Mouse (Mus musculus) megakaryocyte-erythroid progenitor cell, adult 5-6 weeks (primary cell): ENCODE results near the gene Ehd2. TPM values are rescaled to one million over a fixed set of nuclear protein-coding genes. Genes with fewer than 3 reads are reported as not detected.

ENCODE experiments used
- ATAC-seq: replicated peaks from 2 replicates; pipeline ENCODE4 v1.8.0; 2016; ENCODE audit warnings: mild to moderate bottlenecking, inconsistent platforms; ENCODE audit not compliant: severe bottlenecking, poor library complexity, low FRiP score, low TSS enrichment
- total RNA-seq, 2 experiments: library from RNA; stranded (forward) in 1 of 2; stranded (reverse) in 1 of 2; fragments of 200-1000, 215-1000 nt in 1 of 2; fragments of >200 nt in 1 of 2; fragmentation: Nextera tagmentation in 1 of 2; gene quantifications; 2 replicates each; pipeline ENCODE4 v1.2.3; 2014 to 2017

Ehd2 gene
- total RNA-seq, 2 experiments from 2014 or later, result 1.4 to 2.7 TPM

- no peak for ATAC-seq
Measured at GRCm38 (mm10) chr7:15950008-15950407, 17.4 kb downstream of the Ehd2 start.

- ATAC-seq, result no peak
Measured at GRCm38 (mm10) chr7:15949216-15949790, 18.1 kb downstream of the Ehd2 start.

GRCm38 (mm10) chr7:15948381-15948941 lies 18.9 kb downstream of the Ehd2 start:
- peak; percentile 53 for ATAC-seq

DNA sequence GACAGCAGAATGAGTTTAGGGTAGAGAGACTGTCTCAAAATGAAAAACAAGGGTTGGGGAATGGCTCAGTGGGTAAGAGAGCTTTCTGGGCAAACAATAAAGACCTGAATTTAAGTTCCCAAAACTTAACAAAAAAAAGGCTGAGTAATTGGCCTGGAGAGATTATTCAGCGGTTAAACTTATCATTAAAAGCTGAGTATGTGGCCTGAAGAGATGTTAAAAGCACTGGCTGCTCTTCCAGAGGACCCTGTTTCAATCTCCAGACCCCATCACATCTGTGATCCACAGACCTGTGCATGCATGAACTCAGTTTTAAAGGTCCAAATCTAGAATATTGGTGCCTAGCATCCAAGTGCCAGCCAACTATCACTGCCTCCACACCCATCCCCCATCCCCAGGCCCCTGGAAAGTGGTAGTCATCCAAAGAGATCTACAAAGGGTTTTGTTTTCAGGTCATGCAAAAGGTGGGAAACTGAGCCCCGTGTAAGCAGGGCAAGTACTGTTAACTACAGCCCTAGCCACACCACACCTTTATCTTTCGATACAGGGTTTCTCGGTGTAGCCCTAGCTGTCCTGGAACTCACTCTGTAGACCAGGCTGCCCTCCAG lies 19.6 kb downstream of the Ehd2 start:
- ATAC-seq, result no peak

- peak; percentile 78 for ATAC-seq
Measured at GRCm38 (mm10) chr7:15945721-15946536, 21.4 kb downstream of the Ehd2 start, which contains the start of gene Nop53. Gene Nop53, minus strand, starts transcription at chr7:15946074.

- no peak for ATAC-seq
Measured at GRCm38 (mm10) chr7:15945211-15945610, 22.2 kb downstream of the Ehd2 start.

DNA sequence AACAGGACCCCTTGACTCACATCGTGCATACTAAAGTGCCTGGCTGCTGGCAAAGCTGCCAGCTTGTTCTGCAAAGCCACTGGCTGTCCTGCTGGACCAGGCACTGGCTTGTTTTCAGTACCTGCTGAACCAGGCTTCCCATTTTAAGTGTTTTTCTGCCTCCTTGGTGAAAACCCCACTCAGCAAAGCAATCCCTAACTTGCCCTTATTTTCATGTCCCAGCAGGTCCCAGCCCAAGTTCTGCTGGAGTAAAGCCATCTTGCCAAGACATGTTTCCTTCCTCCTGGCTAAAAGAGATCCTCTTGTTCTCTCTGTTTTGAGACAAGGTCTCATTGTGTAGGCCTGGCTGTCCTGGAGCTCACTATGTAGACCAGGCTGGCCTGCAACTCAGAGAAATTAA lies 23.1 kb downstream of the Ehd2 start:
- no peak for ATAC-seq

DNA sequence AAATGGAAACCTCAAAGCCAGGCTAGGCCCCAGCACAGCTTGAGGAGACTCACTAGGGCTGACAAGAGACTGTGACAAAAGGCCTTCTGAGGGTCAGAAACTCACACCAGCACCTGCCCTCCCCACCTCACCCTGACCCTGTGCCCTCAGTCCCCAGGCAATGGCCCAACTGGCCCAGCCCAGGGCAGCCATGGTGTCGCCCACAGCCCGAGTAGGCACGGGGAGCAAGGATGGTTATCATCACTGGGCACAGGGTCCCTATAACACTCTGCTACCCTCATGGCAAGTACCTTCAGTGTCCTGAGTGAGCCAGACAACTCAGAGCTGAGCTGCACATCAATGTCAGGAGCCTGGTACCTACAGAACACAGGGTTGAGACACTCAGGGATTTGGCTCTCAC lies 28.7 kb downstream of the Ehd2 start:
- ATAC-seq, result no peak

DNA sequence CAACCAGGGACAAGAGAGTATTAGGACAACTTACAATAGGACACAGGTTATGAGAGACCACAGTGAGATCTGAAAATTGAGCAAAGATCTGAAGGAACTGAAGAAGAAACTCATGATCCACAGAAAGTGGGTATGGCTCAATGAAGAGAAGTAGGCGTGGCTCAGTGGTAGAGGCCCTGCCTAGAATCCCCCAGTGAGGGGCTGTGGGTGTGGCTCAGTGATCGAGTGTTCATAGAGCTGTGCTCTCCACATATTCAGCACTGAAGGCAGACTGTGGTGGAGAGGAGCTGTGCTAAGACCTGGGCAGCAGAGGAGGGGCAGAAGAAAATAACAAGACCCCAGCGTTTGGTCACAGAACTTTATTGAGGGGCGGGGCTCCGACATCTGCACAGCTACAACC lies 29.9 kb downstream of the Ehd2 start:
- no peak for ATAC-seq

GRCm38 (mm10) chr7:15933437-15934359 lies 33.7 kb downstream of the Ehd2 start:
- no peak for ATAC-seq

DNA sequence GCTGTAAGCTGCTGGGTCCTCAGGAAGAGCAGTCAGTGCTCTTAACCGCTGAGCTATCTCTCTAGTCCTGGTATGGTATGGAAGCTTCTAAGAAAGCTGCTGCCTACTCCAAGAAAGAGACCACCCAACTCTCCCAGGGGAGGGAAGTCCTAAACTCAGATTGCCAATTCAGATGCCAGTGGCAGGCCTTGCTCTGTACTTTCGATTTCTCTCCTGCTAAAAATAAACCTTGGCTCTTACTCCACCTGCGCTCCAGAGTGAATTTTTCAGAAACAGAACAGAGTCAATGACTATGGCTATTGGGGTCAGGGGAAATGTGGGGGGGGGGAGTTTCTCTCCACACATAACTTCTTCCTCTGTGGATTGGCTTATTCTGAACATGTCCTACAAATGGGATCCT lies 35.7 kb downstream of the Ehd2 start:
- ATAC-seq, result no peak

DNA sequence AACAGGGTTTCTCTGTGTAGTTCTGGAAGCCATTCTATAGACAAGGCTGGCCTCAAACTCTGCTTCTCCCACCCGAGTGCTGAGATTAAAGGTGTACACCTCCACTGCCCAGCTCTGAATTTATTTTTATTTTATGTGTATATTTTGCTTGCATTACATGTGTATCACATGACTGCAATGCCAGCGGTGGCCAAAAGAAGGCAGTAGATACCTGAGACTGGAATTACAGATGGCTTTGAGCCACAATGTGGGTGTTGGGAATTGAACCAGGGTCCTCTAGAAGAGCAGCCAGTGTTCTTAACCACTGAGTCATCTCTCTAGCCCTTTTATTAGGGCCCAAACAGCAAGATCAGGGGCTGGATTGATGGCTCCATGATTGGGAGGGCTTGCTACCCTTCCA lies 36.8 kb downstream of the Ehd2 start:
- ATAC-seq, result no peak

DNA sequence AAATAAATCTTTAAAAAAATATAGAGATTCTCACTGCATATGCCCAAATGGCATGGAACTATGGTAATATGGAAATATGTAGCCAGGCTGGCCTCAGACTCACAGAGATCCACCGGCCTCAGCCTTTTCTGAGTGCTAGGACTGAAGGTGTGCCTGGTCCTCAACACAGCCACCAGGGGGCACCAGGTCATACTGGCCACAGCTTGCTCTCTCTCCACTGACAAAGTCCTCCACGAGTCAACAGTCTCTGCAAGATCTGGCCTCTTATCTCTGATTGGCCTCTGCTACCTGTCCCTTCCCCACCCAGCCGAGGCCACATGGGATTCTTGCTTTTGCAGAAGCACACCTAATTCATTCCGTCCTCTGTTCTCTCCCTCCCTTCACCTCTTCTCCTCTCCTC lies 37.5 kb downstream of the Ehd2 start:
- ATAC-seq, result peak; percentile 97

DNA sequence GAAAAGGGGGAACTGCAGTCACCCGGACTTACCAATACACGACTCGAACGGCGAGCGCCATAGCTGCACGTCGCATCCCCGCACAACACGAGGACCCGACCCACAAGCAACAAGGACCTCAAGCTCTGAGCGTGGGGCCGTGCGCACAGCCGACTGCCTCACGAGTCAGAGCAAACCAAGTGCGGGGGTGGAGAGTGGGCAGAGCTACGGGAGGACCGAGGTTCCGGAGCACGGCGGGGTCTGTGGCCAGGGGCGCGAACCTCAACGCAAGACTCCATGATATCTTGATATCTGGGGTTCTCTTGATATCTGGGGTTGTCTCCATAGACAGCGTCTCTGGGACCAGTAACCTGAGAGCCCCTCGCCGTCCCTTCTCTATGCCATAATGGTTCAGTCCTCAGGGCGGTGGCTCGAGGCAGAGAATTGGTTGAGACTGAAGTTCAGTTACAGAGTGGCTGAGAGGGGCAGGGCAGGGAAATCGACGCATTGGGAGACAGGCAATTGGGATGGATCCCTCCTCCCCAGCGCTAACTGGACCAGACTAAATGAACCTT lies 45.1 kb downstream of the Ehd2 start, which contains the start of gene Selenow:
TSS of gene Selenow (minus strand) at position 183 of the 554 bp plus-strand sequence.
- peak; percentile 93 for ATAC-seq

DNA sequence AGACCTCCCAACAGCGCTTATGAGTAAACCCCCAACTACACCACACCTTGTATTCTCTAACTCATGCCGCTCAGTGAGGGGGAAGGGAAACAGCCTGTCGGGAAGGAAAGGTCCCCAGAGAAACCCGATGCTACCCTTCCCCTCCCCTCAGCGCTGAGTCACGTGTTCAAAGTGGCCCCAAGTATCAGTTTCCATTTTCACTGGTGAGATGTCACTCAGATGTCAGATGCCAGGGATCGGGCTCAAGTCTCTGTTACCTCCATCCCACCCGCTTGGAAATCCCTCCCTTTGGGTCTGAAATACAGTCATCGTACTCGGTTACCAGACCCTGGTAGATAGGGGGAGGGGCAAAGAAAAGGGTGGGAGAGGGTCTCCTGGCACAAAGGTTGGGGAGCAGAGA lies 45.6 kb downstream of the Ehd2 start:
- ATAC-seq, result peak; percentile 32; the same call in 1 of the 2 replicates

- ATAC-seq, result no peak
Measured at GRCm38 (mm10) chr7:15920645-15921190, 46.6 kb downstream of the Ehd2 start.

- ATAC-seq, result no peak
Measured at GRCm38 (mm10) chr7:15919947-15920346, 47.4 kb downstream of the Ehd2 start.

DNA sequence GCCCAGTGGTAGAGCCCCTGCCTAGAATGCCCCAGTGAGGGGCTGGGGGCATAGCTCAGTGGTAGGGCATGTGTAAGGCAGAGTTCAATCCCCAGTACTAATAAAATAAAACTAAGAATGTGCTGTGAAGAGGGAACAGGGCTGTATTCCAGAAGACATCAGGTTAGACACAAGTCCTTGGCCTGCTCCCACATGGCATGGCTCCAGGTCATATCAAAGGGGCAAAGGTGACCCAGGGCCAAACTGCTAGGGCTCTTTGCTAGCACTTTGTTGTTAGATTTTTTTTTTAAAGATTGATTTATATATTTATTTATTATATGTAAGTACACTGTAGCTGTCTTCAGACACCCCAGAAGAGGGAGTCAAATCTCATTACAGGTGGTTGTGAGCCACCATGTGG lies 49.0 kb downstream of the Ehd2 start:
- no peak for ATAC-seq

- no peak for ATAC-seq
Measured at GRCm38 (mm10) chr7:15916996-15917395, 50.4 kb downstream of the Ehd2 start.
